Mouse (Mus musculus): Measurements from ENCODE around the gene Abcg3.
"Not testable (repeated sequence)": the region's sequence is repeated elsewhere in the genome, so short reads cannot be mapped to it uniquely, and the experiment has no call there.

The Abcg3 gene

GRCm38 (mm10) chr5:104982535-104982934, at the start of gene Abcg3:
TSS of gene Abcg3 (minus strand) at chr5:104982718.
- DNase-seq (ENCODE audit: low read depth), result no peak

GRCm38 (mm10) chr5:105012551-105012950, 30.0 kb upstream of the Abcg3 start:
- no peak for DNase-seq (ENCODE audit: low read depth)

DNA sequence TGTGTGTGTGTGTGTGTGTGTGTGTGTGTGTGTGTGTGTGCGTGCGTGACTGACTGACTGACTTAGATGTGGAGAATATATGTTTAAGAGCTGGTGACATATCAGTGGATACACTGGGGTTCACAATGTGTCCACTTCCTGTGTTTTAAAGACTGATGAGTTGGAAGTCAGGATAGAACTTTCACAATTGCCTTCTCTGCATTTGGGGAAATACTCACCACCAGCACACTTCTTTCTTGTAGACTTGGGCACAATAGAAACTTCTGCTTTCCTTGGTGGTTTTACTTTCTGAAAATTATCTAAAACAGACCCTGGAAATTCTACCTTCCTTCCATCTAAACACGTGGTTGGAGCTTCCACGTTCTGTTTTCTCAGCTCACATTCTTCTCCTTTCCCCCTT, 29.1 kb upstream of the Abcg3 start:
- no peak for DNase-seq (ENCODE audit: low read depth)

GRCm38 (mm10) chr5:105010376-105010775, 27.9 kb upstream of the Abcg3 start:
- no peak for DNase-seq (ENCODE audit: low read depth)

DNA sequence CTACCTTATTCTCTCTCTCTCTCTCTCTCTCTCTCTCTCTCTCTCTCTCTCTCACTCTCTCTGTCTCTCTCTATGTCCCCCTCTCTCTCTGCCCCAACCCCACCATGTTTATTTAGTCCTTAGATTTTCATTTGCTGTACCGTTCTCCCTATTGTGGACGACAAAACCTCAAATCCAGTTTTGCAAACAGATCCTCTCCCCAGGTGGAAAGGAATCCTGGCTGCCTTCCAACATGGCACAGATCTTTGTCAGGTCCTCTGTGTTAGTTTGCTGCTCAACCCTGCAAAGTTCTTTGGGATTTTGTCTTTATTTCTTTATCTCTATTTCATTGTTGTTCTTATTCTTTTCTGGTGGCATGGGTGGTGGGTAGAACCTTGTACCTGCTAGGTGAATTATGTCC, 6.9 kb upstream of the Abcg3 start:
- DNase-seq (ENCODE audit: low read depth), result no peak

GRCm38 (mm10) chr5:104988000-104988399, 5.5 kb upstream of the Abcg3 start:
- no peak for DNase-seq (ENCODE audit: low read depth)

- no peak for DNase-seq (ENCODE audit: low read depth)
These were observed 4.2 kb upstream of the Abcg3 start for GRCm38 (mm10) chr5:104986706-104987105.

GRCm38 (mm10) chr5:104979040-104979513, 3.4 kb downstream of the Abcg3 start:
- no peak for DNase-seq (ENCODE audit: low read depth)

GRCm38 (mm10) chr5:104958141-104958793, 24.3 kb downstream of the Abcg3 start:
- no peak for DNase-seq (ENCODE audit: low read depth)

- no peak for DNase-seq (ENCODE audit: low read depth)
These were observed 27.3 kb downstream of the Abcg3 start for GRCm38 (mm10) chr5:104955208-104955607.

DNA sequence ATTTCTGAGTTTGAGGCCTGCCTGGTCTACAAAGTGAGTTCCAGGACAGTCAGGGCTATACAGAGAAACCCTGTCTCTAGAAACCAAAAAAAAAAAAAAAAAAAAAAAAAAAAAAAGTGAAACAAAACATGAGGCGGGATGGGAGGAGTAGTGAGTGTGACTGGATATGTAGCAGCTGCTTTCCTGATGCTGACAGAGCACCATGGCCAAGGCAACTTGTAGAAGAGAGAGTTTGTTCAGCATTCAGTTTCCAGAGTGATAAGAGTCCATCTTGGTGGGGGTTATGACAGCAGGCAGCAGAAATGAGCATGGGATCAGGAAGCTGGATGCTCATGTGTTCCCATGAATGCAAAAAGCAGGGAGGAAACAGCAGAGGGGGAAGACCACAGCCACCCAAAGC, 35.6 kb downstream of the Abcg3 start:
- DNase-seq (ENCODE audit: low read depth), result no peak

DNA sequence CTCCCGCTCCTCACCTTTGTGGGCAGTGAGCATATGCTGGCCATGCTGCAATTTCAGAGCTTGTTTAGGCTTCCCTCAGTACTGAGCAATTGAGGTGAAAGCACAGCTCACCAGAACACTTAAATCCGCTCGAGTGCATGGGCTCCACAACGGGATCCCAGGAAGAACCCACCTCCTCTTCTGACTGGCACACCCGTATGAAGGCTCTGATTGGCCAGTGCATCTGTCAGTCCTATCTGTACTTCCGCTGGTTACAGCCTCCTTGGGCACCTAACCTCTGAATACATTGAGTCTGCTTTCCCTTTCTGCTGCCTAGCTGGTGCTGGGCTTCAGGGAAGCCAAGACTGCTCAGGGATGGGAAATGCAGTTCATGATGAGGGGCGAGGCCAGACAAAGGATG, 48.4 kb downstream of the Abcg3 start:
- no peak for DNase-seq (ENCODE audit: low read depth)

DNA sequence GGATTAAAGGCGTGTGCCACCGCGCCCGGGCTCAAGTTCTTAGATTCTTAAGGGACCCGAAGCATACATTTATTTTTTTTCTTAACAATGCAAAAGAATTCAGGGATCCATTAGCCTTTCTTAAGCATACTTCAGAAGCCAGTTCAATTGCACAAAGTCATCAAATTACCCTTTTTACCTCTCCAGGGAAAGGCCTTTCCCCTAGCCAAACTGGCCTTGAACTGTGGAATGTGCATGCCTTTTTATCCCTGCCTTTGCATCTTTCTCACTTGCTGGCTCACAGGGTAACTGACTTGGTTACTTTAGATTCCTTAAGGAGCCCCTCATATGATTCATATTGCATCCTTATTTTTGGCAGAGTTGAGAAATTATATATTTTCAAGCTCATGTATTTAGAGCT, 76.0 kb downstream of the Abcg3 start:
- not testable (repeated sequence) for DNase-seq (ENCODE audit: low read depth)

Measured in fibroblast of lung, adult 2 months (primary cell).